Mouse (Mus musculus): ENCODE measurements at regions not wholly inside any gene's neighbourhood (a gene's known extent, or its start where the extent isn't known, plus 50 kb on each side); places are given as distances from the start of the nearest gene placed in this dataset.
"Not testable (repeated sequence)": the region's sequence is repeated elsewhere in the genome, so short reads cannot be mapped to it uniquely, and the experiment has no call there.

DNA sequence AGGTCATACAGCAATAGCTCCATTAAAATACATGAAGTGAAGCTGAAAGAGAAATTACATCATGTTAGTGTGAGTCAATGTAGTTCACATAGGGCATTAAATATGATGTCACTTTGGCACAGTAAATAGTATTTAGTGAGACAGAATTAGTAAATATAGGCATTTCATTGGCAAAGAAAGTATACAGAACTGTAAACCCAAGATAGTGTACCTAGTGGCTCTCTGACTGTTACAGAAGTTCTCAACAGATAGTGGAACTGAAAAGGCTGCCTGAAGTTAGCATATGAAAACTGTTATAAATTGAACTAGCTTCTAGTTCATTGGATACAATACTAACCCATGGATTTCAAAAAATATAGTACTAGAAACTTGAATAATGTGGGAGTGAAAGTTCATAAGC lies 1642.1 kb upstream of the Cdh6 start:
- no peak for DNase-seq

GRCm38 (mm10) chr15:14806849-14807248 lies 1633.4 kb upstream of the Cdh6 start:
- DNase-seq: no peak

DNA sequence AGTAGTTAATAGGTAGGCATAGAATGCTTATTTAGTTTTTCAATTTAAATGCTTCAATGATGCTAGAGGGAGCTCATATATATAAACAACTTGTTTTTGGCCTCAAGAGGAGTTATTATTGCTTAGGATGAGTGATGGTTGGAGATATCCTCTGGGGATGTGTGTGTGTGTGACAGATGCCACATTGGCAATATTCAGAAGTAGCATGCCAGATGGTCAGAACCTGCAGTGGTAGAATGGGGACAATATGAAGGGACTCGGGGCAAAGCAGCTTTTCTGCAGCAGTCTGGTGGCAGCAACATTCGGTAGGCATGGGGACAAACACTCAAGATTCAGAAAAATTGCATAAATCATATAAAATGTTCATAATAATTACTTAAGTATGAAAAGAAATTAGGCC lies 1621.7 kb upstream of the Cdh6 start:
- DNase-seq: peak; percentile 3

- DNase-seq: no peak
Observed at GRCm38 (mm10) chr15:14780727-14781126, 1607.3 kb upstream of the Cdh6 start.

DNA sequence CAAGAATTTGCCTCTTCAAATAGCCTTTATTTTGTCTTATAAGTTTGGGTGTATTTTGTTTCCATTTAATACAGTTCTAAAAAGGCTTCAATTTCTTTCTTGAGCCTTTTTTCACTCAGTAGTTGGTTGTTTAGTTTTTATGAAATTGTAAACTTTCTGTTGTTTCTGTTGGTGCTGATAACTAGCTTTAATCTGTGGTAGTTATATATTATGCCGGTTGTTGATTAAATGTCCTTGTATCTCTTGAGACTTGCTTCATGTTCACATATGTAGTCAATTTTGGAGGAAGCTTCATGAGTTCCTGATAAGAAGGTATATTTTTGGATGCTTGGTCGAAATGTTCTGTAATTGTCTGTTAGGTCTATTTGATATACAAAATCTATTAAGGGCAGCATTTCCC lies 1568.3 kb upstream of the Cdh6 start:
- DNase-seq: no peak

GRCm38 (mm10) chr15:14697925-14698324 lies 1524.5 kb upstream of the Cdh6 start:
- DNase-seq: not testable (repeated sequence)

DNA sequence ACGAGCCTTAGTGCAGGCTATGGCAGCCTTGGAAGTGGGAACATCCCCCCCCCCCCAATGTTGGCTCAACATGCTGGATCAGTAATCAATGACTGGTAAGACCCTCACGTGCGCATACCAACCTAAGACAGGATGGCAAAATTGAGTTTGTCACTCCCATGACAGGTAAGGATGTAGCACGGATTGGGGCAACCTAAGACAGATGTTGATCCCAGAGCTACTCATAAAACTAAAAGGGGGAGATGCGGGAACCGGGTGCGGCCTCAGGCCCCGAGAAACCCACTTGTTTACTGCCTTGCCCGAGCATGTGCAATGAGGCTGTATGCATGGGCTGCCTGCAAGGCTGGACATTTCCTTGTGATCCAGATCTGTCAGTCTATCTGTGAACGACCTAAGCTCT lies 1523.0 kb upstream of the Cdh6 start:
- no peak for DNase-seq

DNA sequence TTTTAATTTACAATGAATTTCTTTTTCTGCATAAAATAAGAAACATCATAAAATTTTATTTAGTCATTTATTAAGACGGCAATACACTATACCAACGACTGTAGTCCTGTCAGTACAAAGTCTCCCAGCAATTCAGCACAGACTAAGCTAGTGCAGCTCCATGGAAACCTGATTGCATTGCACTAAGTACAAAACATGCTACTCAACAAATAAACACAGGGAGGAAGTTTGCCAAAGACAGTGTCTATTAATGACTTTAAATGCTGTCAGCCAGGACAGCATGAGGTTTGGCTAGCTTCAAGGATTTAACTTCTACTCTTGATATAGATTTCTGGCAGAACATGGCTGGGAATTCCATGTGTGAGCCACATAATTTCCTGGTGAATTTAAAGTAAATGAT lies 1515.7 kb upstream of the Cdh6 start:
- no peak for DNase-seq

DNA sequence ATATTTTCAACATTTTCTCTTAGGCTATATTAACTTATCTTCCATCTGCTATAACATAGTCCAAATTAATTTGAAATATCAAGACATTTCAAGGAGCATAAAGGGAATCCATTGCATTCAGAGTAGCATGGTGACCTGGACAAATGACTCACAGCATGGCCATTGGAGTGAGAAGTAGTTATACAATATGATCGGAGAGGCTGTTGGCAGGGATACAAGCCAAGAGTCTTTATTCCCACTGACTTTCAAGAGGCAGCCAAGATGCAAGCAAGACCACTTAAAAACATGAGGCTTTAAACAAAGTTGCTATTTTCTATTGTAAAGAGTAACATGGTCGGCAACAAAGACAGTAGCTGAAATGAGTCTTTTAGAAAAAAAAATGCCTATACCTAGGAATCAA lies 1468.8 kb upstream of the Cdh6 start:
- no peak for DNase-seq

DNA sequence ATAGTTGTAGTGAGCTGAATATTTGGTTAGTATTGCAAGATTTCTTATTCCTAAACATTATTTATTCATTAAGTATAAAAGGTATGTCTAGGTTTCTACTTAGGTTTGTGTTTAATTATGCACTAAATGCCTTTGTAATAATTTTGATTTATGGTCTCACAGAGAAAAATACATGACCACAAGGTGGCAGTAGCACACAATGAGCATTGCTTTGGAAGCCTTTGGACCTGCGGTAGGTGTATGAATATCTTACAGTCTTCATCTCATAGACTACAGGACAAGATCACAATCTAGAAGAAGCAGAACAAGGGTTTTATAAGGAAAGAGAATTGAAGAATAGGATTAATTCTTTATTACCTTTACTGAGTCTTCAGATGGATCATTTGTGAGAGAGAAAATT lies 1455.0 kb upstream of the Cdh6 start:
- DNase-seq: peak; percentile 22

DNA sequence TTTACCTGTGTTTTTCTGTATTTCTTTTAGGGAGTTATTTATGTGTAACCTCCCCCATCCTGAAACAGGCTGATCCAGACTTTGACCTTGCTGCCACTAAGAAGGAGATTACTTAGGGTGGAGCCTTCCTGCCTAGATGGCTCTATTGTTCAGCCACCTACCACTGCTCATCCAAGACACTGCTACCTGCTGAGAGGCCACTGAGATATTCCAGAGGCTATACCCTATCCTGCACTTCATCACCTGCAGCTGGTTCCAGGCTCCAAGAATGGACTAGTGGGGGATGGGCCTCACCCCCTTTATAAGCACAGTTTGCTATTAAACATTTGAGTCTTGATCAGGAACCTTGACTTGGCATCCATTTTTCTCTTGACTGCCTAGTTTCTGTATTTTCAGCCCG lies 1433.2 kb upstream of the Cdh6 start:
- no peak for DNase-seq
